In genomic region chr1:62646812-62647211, GRCm38 (mm10) we compare ENCODE assay signal across 15 mouse cellular contexts.
"Had no signal": no experiment of that assay in that cellular context is flagged by ENCODE, and none has a peak within 500 bp of the region (broad histone marks: within the 10 kb centered on the region; RNA-seq: fewer than 3 reads in every experiment).

No protein-coding gene starts in this region.

- DNase-seq: liver, postnatal 0 days; lung, adult 2 months; lung, postnatal 14 days; lung, postnatal 36 days; retina, postnatal 1 day; right cerebral cortex, adult 18-20 months; right cerebral cortex, postnatal 25 days; right cerebral cortex, postnatal 4 days; spleen, adult 18-20 months; thymus, adult 18-20 months; thymus, postnatal 14 days; thymus, postnatal 4 days had no signal

- ATAC-seq: liver, postnatal 0 days; lung, postnatal 0 days; midbrain, embryonic 13.5 days; midbrain, embryonic 15.5 days had no signal
